Mouse (Mus musculus): ENCODE data around the gene Olfr814.
"Not testable (repeated sequence)": the region's sequence is repeated elsewhere in the genome, so short reads cannot be mapped to it uniquely, and the experiment has no call there.

Gene Olfr814

DNA sequence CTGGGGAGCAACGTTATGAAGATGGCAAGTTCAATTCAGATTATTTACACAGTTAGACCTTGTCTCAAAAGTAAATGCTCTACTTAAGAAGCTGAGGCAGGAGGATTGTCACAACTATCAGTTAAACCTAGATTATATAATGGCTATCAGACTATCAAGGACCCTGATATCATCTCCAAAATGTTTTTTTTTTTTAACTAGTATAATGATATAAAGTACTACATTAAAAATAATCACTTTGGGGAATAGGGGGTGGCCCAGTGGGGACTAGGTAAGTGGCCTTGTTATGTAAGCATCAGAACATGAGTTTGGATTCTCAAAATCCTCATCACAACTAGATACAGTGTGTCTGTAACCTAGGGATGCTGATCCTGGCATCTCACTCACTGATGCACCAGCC lies at the start of gene Olfr814:
Gene Olfr814 (minus strand): TSS at position 101 of the 400 bp plus-strand sequence.
- not testable (repeated sequence) for DNase-seq (ENCODE audit: low spot score in 2 of 2)

DNA sequence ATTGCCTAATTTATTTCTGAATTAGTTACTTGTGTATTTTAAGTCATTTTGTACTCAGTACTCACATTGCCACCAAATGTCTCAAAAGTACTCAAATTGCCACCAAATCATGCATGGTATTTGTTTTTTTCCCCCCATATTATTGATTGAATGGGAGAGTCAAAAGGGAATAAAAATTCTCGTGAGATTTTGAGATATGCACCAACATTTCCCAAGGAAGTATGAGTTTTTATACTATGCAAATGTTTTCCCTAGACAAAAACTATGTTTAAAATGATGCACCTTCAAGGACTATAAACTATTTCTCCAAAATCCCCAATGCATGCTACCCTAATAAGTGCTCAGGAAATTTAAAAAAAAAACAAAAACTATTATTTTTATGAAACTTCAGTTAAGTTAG lies 35.8 kb upstream of the Olfr814 start, which contains the start of gene Olfr816:
Gene Olfr816 (minus strand): TSS at position 101 of the 400 bp plus-strand sequence.
- DNase-seq (ENCODE audit: low spot score in 2 of 2), result no peak

DNA sequence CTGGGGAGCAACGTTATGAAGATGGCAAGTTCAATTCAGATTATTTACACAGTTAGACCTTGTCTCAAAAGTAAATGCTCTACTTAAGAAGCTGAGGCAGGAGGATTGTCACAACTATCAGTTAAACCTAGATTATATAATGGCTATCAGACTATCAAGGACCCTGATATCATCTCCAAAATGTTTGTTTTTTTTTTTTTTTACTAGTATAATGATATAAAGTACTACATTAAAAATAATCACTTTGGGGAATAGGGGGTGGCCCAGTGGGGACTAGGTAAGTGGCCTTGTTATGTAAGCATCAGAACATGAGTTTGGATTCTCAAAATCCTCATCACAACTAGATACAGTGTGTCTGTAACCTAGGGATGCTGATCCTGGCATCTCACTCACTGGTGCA lies 26.1 kb upstream of the Olfr814 start, which contains the start of gene Olfr815:
Gene Olfr815 (minus strand): TSS at position 101 of the 400 bp plus-strand sequence.
- DNase-seq (ENCODE audit: low spot score in 2 of 2), result not testable (repeated sequence)

DNA sequence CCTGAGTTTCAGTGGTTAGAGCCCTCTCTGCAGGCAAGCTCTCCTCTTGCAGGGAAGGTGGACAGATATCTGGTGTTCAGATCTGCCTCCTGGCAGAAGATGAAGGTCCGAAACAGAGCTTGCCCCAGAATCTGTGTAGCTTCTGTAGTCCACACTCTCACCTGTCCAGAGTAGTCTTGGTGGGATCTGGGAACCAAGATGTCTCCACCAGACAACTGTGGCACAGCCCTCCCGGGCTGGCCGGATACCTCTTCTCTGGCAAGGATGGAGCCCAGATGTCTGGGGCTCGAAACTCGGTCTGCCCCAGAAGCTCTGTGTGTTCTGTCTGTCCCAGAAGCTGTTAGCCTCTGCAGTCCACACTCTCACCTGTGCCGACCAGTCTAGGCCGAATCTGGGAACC lies 6.3 kb upstream of the Olfr814 start:
- no peak for DNase-seq (ENCODE audit: low spot score in 2 of 2)

DNA sequence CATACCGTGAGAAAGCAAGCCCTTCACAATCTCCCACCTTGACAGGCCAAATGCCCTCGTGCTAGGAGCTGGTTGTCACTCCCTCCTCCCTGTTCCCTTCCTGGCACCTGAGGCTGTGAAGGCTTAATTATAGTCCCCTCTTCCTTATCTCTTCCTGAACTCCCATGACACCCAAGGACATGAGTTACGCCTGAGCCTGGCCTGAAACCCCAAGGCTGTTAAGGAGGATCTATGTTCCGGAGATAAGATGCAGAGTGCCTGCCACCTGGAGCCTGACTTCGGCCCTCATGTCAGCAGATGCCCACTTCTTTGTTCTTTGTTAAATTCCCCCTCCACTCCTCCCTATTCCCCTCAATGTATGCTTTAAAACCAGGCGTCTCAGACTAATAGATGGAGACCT lies 5.8 kb upstream of the Olfr814 start:
- not testable (repeated sequence) for DNase-seq (ENCODE audit: low spot score in 2 of 2)

DNA sequence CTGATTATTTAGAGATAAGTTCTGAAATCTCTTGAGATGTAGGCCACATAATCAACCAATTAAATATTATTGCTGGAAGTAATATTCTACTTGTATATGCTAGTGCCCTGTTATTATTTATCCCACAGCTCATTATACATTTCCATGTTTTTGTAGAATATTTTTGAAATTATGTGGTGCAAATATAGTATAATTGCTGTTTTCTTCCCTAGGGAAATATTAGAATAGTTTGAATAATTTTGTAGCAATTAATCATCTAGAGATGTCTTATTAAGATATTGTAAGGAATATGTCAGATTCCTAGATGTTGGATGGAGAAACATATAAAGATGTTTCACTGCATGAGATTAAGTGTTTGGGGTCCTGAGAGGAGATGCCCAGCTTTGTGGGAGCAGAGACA lies 24.6 kb downstream of the Olfr814 start, which contains the start of gene Olfr813:
Gene Olfr813 (plus strand): TSS at position 301 of the 400 bp plus-strand sequence.
- no peak for DNase-seq (ENCODE audit: low spot score in 2 of 2)

DNA sequence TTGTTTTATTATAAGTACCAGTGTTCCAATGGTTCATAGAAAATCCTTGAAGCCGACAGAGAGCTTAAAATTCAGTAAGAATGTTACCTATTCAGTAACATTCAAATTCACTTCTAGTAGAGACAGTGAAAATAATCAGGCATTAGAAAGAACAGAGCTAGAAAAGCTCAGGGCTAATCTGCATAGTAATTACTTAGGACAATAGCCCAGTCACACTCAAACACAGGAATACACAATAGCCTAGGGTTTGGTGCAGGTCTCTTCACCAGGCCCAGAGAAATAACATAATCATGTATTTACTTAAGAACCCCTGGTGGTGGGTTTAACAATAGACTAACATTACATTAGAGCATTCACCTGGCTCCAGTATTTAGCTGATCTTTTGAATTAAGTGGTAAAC lies 32.3 kb downstream of the Olfr814 start:
- no peak for DNase-seq (ENCODE audit: low spot score in 2 of 2)

DNA sequence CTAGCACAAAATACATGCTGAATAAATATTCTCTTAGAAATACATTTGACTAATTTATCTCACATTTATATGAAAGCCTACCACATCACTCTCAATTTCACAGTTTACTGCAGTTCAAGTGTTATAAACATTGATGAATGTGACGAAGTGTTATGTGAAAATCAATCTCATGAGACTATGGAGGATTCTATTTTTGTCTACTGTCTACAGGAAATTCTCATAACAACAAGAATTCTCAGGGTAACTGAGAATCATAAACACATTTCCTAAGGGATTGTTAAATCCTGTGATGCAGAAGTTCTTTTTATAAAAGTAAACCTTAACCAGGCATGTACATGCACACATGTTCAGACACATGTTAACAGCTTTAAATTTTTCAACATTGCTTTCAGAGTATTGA lies 33.7 kb downstream of the Olfr814 start, which contains the start of gene Olfr812:
Gene Olfr812 (minus strand): TSS at position 101 of the 400 bp plus-strand sequence.
- DNase-seq (ENCODE audit: low spot score in 2 of 2), result no peak

Measured in cerebellum, postnatal 4 days (tissue).